Mouse (Mus musculus): ENCODE measurements around the gene Cfap100.

Cfap100 gene

GRCm38 (mm10) chr6:90393948-90394347, 34.6 kb downstream of the Cfap100 start:
- no peak for DNase-seq (ENCODE audit: extremely low read depth, insufficient read length, low spot score)

GRCm38 (mm10) chr6:90390629-90391028, 38.0 kb downstream of the Cfap100 start:
- no peak for DNase-seq (ENCODE audit: extremely low read depth, insufficient read length, low spot score)

- DNase-seq (ENCODE audit: extremely low read depth, insufficient read length, low spot score), result no peak
Observed at GRCm38 (mm10) chr6:90381465-90381864, 47.1 kb downstream of the Cfap100 start.

DNA sequence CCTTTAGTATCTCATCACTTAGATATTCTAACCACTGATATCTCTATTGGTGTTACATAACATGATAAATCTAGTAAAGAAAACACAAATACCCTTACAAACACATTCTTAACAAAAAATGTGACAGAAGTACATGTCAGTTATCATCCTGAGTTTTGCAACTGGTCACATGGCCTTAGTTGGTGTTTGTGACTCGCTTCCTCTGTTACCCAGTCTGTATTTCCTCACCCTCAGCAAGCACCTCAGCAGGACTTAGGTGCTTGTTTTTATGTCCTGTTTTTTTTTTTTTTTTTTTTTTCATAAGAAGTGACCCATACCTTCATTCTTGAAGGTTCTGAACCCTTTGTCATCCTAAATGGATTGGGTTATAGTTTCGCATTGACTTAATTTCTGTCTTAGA, 50.9 kb downstream of the Cfap100 start:
- no peak for DNase-seq (ENCODE audit: extremely low read depth, insufficient read length, low spot score)

GRCm38 (mm10) chr6:90374647-90375046, 54.0 kb downstream of the Cfap100 start:
- DNase-seq (ENCODE audit: extremely low read depth, insufficient read length, low spot score), result no peak

DNA sequence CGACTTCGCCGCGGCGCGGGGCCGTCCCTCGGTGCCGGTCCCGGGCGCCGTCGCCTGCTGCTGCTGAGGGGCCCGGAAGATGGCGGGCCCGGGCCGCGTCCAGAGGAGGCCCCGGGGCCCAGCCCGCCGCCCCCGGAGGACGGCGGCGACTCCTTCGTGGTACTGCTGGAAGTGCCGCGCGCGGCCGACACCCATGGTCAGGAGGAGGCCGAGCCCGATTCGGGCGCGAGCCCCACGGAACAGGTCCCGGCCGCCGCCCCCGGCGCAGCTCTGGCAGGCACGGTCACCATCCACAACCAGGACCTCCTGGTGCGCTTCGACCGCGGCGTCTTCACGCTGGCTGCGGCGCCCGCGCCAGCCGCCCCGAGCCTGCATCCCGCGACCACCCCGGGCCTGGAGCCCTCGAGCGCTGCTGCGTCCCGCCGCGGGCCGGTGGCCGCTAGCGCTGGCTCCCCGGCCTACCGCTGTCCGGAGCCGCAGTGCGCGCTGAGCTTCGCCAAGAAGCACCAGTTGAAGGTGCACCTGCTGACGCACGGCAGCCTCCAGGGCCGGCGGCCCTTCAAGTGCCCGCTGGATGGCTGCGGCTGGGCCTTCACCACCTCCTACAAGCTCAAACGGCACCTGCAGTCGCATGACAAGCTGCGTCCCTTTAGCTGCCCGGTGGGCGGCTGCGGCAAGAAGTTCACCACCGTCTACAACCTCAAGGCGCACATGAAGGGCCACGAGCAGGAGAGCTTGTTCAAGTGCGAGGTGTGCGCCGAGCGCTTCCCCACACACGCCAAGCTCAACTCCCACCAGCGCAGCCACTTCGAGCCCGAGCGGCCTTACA, 58.7 kb downstream of the Cfap100 start:
- peak; percentile 58 for DNase-seq (ENCODE audit: extremely low read depth, insufficient read length, low spot score)

DNA sequence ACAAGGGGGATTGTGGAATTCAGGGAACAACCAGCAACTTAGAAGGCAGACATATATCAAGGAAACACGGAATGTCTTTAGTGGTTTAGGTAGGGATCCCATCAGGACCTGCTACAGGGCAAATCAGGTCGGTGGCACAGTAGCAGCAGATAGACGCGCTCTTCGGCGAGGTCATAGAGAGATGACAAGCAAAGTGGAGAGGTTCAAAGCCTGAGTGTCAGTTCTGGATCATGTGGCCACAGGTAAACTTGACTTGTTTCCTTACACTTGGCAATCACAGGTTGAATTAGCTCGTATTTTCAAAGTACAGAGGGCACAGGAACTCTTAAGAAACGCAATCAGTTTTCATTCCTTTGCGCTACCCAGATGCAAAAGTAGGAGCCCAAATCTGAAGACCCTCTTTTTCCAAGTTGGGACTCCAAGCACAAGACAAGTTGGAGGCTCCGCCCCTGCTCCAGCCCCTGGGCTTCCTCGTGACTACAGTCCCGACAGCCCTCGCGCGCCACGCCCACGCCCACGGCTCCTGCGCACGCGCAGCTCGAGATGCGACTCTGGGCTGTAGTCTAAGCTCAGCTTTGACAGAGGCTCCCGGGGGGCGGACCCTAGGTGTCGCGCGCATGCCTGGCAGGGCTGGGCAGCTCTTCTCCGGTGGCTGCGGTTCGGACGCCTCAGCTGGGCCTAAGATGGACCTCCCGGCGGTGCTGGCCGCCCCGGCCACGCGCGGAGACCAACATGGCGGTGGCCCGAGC, 59.4 kb downstream of the Cfap100 start, which contains the start of gene Zxdc:
Zxdc (plus strand) TSS at position 517 of the 749 bp plus-strand sequence.
- peak; percentile 96 for DNase-seq (ENCODE audit: extremely low read depth, insufficient read length, low spot score)

GRCm38 (mm10) chr6:90363301-90363700, 65.3 kb downstream of the Cfap100 start:
- DNase-seq (ENCODE audit: extremely low read depth, insufficient read length, low spot score), result no peak

DNA sequence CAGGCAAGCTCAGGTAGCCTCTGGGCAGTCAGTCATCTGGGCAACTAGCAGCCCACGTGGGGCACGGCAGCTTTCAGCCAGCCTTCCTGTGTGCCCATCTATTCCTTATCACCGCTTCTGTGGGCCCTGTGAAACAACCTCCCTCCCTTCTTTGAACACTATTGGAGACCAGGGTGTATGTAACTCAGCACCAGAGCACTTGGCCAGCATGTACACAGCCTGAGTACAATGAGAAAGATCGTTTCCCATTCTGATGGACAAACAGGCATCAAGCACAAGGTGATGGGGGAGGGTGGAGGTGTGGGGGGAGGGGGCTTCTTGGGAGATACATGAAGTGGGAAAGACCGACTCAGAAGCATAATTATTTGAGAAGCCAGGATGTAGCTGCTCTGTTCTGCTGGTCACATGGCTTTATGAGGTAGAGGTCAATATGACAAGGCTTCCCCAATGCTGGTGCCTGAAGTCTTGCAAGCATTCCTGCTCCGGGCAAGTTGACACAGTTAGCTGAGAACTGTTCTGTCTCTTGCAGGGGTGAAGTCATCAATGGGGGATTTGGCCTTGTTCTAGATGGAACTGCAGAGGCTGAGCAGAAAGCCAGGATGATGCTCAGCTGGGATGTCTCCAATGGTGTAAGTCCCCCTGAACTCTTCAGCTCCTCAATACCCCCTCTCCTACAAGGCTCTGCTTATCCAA, 67.5 kb downstream of the Cfap100 start:
- DNase-seq (ENCODE audit: extremely low read depth, insufficient read length, low spot score), result no peak

DNA sequence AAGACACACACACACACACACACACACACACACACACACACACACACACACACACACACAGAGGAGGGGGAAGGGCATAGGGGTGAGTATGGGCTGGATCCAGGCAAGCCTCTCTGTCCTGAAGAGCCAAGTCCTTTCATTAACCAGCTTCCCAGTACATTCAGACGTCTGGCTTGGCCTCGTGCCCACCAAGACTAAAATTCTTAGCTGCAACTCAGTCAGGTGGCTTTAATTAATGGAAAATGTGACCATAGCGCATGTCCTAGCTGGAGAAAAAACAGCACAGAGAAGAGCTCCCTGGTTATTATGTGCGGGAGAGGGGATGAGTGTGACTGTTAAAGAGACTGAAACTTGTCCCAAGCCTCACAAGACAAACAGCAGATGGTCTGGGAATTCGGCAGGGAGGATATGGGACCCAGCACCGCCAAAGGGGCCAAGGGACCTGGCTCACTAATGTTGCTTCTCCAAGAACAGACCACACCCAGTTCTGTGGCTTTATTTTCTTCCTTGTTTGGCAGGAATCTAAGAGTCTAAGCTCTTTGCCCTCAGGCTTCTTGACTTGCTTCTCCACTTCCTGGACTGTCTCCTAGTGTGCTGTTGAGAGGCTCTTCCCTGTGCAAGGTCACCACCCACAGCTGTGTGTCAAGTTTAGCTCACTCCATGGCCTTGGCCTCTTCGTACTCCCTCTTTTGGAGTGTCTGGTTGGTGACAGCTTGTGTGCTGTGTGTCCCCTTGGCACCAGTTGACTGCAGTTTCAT, 68.4 kb downstream of the Cfap100 start:
- DNase-seq (ENCODE audit: extremely low read depth, insufficient read length, low spot score), result peak; percentile 58

- DNase-seq (ENCODE audit: extremely low read depth, insufficient read length, low spot score), result peak; percentile 18
Observed at GRCm38 (mm10) chr6:90359445-90359844, 69.2 kb downstream of the Cfap100 start.

DNA sequence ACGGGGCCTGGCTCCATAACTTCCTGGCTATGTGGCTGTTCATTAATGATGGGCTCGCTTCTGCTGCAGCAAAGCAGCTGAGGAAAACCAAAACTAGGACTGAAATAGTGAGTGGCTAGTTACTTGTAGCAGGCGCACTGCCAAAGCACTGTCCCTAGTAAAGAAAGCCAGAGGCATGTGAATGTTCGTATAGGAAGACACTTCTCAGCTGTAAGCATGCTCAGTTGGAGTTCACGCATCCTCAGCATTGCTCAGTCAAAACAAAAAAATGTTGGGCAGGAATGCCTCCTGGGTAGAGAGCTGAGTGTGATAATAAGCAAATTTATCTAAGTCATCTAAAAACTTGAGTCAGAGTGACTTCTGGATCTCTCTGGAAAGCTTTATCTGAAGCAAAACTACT, 70.5 kb downstream of the Cfap100 start:
- no peak for DNase-seq (ENCODE audit: extremely low read depth, insufficient read length, low spot score)
